Mouse (Mus musculus) midbrain, embryonic 16.5 days (tissue): Measurements from ENCODE around the gene Hist1h1t. TPM values are rescaled to one million over a fixed set of nuclear protein-coding genes. Genes with fewer than 3 reads are reported as not detected.

Source experiments
- ATAC-seq: fragments of 200-750 bp; cut with Nextera tagmentation; 2 replicates; pipeline ENCODE4 v1.8.0; 2017; ENCODE audit warnings: moderate TSS enrichment
- H3K27ac ChIP-seq: fragments of 300-500 bp; sonication (generic); 2 replicates; pipeline ENCODE4 v1.5.1; 2014; ENCODE audit warnings: mild to moderate bottlenecking, low read length, mixed read lengths
- H3K27me3 ChIP-seq: fragments of 300-500 bp; sonication (generic); 2 replicates; pipeline ENCODE4 v1.6.1; 2014; ENCODE audit warnings: low read depth, low read length, mixed read lengths; ENCODE audit not compliant: control insufficient read depth, insufficient read depth
- H3K36me3 ChIP-seq: fragments of 300-500 bp; sonication (generic); 2 replicates; pipeline ENCODE4 v1.6.1; 2014; ENCODE audit warnings: mild to moderate bottlenecking, low read length, moderate library complexity, mixed read lengths; ENCODE audit not compliant: control insufficient read depth, insufficient read depth
- H3K4me1 ChIP-seq: fragments of 300-500 bp; sonication (generic); 2 replicates; pipeline ENCODE4 v1.6.1; 2014; ENCODE audit warnings: mild to moderate bottlenecking, low read length, mixed read lengths; ENCODE audit not compliant: control insufficient read depth, insufficient read depth
- H3K4me2 ChIP-seq: fragments of 300-500 bp; sonication (generic); 2 replicates; pipeline ENCODE4 v1.6.1; 2014; ENCODE audit warnings: mild to moderate bottlenecking, low read length, mixed read lengths
- H3K4me3 ChIP-seq: fragments of 300-500 bp; sonication (generic); 2 replicates; pipeline ENCODE4 v1.5.1; 2014; ENCODE audit warnings: low read depth, mild to moderate bottlenecking, low read length, moderate library complexity, mixed read lengths
- H3K9ac ChIP-seq: fragments of 300-500 bp; sonication (generic); 2 replicates; pipeline ENCODE4 v1.6.1; 2014; ENCODE audit warnings: low read depth, low read length, mixed read lengths
- H3K9me3 ChIP-seq: fragments of 300-500 bp; sonication (generic); replicated peaks from 2 replicates; pipeline ENCODE4 v1.6.1; 2014; ENCODE audit warnings: mild to moderate bottlenecking, low read length, mixed read lengths; ENCODE audit not compliant: control insufficient read depth, poor library complexity, severe bottlenecking
- WGBS: fragments of 180-500 bp; shearing (Covaris S2); extraction: QIAGEN DNeasy Blood & Tissue Kit; methylation state at CpG from one replicate; pipeline ENCODE4 v1.1.7; 2014; 5-methylcytosine and 5-hydroxymethylcytosine counted together
- polyA plus RNA-seq: library from polyadenylated mRNA; unstranded; fragments of >200 nt; fragmentation: Nextera tagmentation; extraction: Ambion mirVana; gene quantifications from 2 replicates; pipeline ENCODE4 v1.2.1, GENCODE M21; 2015

Hist1h1t gene
- polyA plus RNA-seq, 1 experiment from 2014 or later, result not detected

DNA sequence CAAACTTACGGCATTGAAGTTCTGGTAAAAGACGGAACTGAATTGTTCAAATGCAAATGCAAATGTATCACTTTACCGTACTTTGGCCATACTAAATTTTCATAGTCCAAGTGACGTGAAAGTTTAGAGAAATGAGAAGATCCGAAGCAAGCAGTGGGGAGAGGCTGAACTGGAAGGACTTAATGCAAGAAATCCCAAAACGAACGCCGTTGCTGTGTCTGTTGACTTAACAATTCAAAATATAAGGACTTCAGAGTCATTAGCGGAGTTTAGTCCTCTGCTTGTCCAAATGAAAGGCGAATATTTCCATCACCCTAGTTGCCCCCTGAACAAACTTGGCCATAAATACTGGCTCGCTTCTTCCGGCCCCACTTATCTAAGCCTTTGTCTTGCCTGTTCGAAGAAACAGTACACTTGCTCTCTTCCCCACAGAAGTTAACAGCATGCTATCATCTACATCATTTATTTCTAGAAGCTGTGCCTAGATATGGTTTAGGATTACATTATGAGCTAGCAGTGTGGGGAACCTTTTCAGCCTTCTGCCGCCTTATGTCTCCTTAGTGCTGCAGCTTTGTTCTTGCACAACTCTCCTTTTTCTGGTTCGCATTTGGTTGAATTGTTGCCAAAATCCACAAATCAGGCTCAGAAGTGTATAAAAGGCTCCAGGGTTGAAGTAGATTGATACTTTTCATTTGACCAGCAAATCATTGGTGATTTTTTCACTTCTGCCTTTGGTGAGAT lies 10.3 kb upstream of the Hist1h1t start:
- ATAC-seq, result no peak
- WGBS, result 7% methylated on average over 15 of the region's 15 CpGs
- H3K9me3 ChIP-seq, result no peaks in the 10 kb centered on the region
- peaks cover 20% of the 10 kb centered on the region for H3K4me1 ChIP-seq
- peak overlapping the region; percentile 84 for H3K4me2 ChIP-seq
- H3K27me3 ChIP-seq, result no peaks in the 10 kb centered on the region
- H3K36me3 ChIP-seq, result no peaks in the 10 kb centered on the region
- peak overlapping the region; percentile 92 for H3K27ac ChIP-seq
- peak overlapping the region; percentile 70 for H3K9ac ChIP-seq
- H3K4me3 ChIP-seq, result peak overlapping the region; percentile 52

DNA sequence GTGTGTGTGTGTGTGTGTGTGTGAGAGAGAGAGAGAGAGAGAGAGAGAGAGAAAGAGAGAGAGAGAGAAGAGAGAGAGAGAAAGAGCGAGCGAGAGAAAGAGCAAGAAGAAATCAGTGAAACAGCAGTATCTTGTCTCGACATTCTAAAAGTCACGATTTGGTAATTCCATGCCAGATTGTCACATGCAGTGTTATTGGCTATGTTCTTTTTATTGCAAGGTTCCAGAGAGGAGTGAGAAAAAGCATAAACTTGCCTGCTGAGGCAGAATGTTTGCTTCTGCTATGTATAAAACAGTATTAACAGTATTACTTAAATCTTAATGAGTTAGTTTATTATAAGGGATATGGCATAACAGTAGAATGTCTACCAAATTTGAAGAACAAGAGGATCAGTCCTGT lies 9.6 kb upstream of the Hist1h1t start:
- Histone ChIP-seq H3K27ac (peak overlapping the region; percentile 92), H3K4me1 (peaks cover 20% of the 10 kb centered on the region), H3K4me3 (peak overlapping the region; percentile 52; the same call in 1 of the 2 replicates), H3K9me3 (no peaks in the 10 kb centered on the region), H3K27me3 (no peaks in the 10 kb centered on the region), H3K36me3 (no peaks in the 10 kb centered on the region), H3K9ac (no peak overlapping the region), H3K4me2 (peak overlapping the region; percentile 84)
- no peak for ATAC-seq
- 43% methylated on average over 4 of the region's 4 CpGs for WGBS

DNA sequence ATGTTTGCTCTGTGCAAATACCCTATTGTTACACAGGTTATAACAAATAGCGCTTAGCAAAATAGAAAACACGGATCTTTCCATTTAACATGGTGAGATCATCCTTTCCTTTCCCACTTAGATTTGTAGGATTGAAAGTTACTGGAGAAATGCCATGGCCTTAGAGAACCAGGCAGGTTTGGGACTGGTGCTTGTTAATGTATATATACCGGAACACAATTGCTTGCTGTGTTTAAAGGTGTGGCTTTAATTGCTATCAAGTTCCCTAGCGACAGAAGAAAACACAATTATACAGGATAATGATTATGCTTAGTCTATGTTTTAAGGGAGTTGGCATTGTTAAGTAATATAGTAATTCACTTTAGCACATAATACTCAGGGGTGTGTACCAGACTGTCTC lies 8.4 kb upstream of the Hist1h1t start:
- Histone ChIP-seq H3K4me3 (no peak overlapping the region), H3K36me3 (no peaks in the 10 kb centered on the region), H3K9me3 (no peaks in the 10 kb centered on the region), H3K9ac (no peak overlapping the region), H3K4me1 (peaks cover 20% of the 10 kb centered on the region), H3K27ac (no peak overlapping the region), H3K27me3 (no peaks in the 10 kb centered on the region), H3K4me2 (no peak overlapping the region)
- ATAC-seq, result no peak
- WGBS, result 91% methylated on average over 4 of the region's 4 CpGs

DNA sequence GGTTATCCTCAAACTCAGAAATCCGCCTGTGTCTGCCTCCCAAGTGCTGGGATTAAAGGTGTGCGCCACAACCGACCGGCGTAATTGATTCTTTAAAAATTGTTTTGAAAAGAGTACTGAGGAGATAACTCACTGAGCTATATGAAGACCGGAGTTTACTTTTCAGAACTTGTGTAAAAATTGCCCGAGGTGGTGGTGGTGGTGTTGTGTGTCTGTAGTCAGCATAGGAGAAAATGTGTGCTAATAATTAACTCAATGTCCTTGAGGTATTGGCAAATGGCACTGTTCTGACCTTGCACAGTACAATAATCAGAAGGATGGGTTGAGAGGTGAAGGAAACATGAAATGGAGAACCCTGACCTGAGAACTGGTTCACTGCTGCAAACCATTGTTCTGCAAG lies 7.7 kb upstream of the Hist1h1t start:
- Histone ChIP-seq H3K9ac (no peak overlapping the region), H3K27ac (no peak overlapping the region), H3K4me1 (peaks cover 15% of the 10 kb centered on the region), H3K4me2 (no peak overlapping the region), H3K9me3 (no peaks in the 10 kb centered on the region), H3K27me3 (no peaks in the 10 kb centered on the region), H3K4me3 (no peak overlapping the region), H3K36me3 (no peaks in the 10 kb centered on the region)
- WGBS, result 92% methylated on average over 7 of the region's 7 CpGs
- ATAC-seq, result no peak

GRCm38 (mm10) chr13:23688956-23689355 lies 6.7 kb upstream of the Hist1h1t start:
- Histone ChIP-seq H3K9ac (no peak overlapping the region), H3K4me2 (no peak overlapping the region), H3K4me3 (no peak overlapping the region), H3K9me3 (no peaks in the 10 kb centered on the region), H3K27ac (no peak overlapping the region), H3K27me3 (no peaks in the 10 kb centered on the region), H3K36me3 (no peaks in the 10 kb centered on the region), H3K4me1 (peaks cover 14% of the 10 kb centered on the region)
- 96% methylated on average over 2 of the region's 2 CpGs for WGBS
- no peak for ATAC-seq

DNA sequence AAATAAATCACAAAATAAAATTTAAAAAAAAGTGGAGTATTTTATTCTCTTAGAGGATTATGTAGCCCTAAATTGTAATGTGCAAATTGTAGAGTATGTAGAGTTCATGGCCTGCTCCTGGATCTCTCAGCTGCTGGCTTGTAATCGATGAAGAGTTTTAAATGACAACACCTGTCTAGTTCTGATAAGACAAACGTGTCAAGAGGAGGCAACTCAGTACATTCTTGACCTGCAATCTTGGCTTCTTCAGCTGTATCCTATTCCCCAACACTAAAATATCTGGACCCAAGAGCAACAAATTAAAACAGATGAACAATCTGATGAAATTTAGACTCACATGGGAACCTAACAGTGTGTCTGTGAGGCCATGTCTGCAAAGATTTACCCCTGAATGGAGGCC lies 6.2 kb upstream of the Hist1h1t start:
- ATAC-seq, result no peak

DNA sequence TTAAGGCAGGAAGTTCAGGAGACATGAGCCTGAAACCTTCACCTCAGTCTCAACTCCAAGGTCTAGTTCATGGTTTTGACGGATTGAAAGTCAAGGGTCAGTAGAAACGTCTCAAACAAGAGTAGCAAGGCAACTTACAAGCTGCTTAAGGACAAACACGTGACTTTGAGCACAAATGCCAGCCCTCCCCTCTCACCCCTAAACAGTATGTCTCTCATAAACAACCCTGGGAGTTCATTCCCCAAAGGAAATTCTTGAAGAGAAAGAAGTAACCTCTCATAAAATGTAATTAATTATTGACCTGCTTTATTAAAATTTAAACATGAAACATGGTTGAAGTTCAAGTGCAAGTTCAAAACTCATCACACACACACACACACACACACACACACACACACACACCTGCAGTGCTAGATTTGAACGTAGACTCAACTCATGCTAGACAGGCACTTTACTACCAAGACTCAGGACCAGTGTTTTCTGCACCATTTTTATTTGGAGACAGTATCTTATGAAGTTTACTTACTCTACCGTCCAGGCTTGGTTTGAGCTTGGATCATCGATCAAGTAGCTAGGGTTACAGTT lies 1.7 kb upstream of the Hist1h1t start:
- no peak overlapping the region for H3K4me2 ChIP-seq
- no peaks in the 10 kb centered on the region for H3K36me3 ChIP-seq
- no peak overlapping the region for H3K9ac ChIP-seq
- ATAC-seq, result no peak
- H3K4me3 ChIP-seq, result no peak overlapping the region
- no peaks in the 10 kb centered on the region for H3K9me3 ChIP-seq
- H3K27me3 ChIP-seq, result no peaks in the 10 kb centered on the region
- WGBS, result 84% methylated on average over 6 of the region's 6 CpGs
- no peak overlapping the region for H3K27ac ChIP-seq
- peaks cover 10% of the 10 kb centered on the region for H3K4me1 ChIP-seq

More for the DNA sequence above, 6.2 kb upstream of the Hist1h1t start:
- no peak overlapping the region for H3K9ac ChIP-seq
- no peaks in the 10 kb centered on the region for H3K27me3 ChIP-seq
- no peak overlapping the region for H3K4me2 ChIP-seq
- no peaks in the 10 kb centered on the region for H3K9me3 ChIP-seq
- H3K36me3 ChIP-seq, result no peaks in the 10 kb centered on the region
- no peak overlapping the region for H3K4me3 ChIP-seq
- WGBS, result 81% methylated on average over 2 of the region's 2 CpGs
- H3K27ac ChIP-seq, result no peak overlapping the region
- peaks cover 14% of the 10 kb centered on the region for H3K4me1 ChIP-seq

GRCm38 (mm10) chr13:23694956-23695355 lies 658 bp upstream of the Hist1h1t start:
- no peak overlapping the region for H3K4me2 ChIP-seq
- H3K36me3 ChIP-seq, result no peaks in the 10 kb centered on the region
- no peak overlapping the region for H3K27ac ChIP-seq
- no peaks in the 10 kb centered on the region for H3K27me3 ChIP-seq
- no peak for ATAC-seq
- H3K4me3 ChIP-seq, result no peak overlapping the region
- no peaks in the 10 kb centered on the region for H3K9me3 ChIP-seq
- H3K4me1 ChIP-seq, result peaks cover 11% of the 10 kb centered on the region
- H3K9ac ChIP-seq, result no peak overlapping the region
- WGBS, result 97% methylated on average over 9 of the region's 9 CpGs

GRCm38 (mm10) chr13:23696061-23696474 lies 454 bp downstream of the Hist1h1t start:
- no peaks in the 10 kb centered on the region for H3K9me3 ChIP-seq
- H3K9ac ChIP-seq, result no peak overlapping the region
- ATAC-seq, result no peak
- no peaks in the 10 kb centered on the region for H3K27me3 ChIP-seq
- H3K4me2 ChIP-seq, result no peak overlapping the region
- no peaks in the 10 kb centered on the region for H3K36me3 ChIP-seq
- H3K27ac ChIP-seq, result no peak overlapping the region
- no peak overlapping the region for H3K4me3 ChIP-seq
- peaks cover 11% of the 10 kb centered on the region for H3K4me1 ChIP-seq
- WGBS, result 65% methylated on average over 15 of the region's 15 CpGs
